Mouse (Mus musculus): ENCODE results near the gene Ceacam20. TPM values are rescaled to one million over a fixed set of nuclear protein-coding genes. Genes with fewer than 3 reads are reported as not detected.

Ceacam20 gene
- polyA plus RNA-seq, 1 experiment, result not detected

- H3K4me3 ChIP-seq (ENCODE audit: insufficient read depth, low read depth, low read length), result no peak overlapping the region
These were observed 27.9 kb upstream of the Ceacam20 start for GRCm38 (mm10) chr7:19937229-19937821.

GRCm38 (mm10) chr7:19939555-19940235, 25.5 kb upstream of the Ceacam20 start:
- Histone ChIP-seq H3K4me3 (ENCODE audit: insufficient read depth, low read depth, low read length) (no peak overlapping the region), H3K27ac (replicated peaks; ENCODE audit: low read depth, low read length) (no peak overlapping the region), H3K4me1 (ENCODE audit: control insufficient read depth, insufficient read depth, insufficient read length, low read length) (peaks cover 3% of the 10 kb centered on the region)

More at GRCm38 (mm10) chr7:19937229-19937821, 27.9 kb upstream of the Ceacam20 start:
- Histone ChIP-seq H3K27ac (replicated peaks; ENCODE audit: low read depth, low read length) (no peak overlapping the region), H3K4me1 (ENCODE audit: control insufficient read depth, insufficient read depth, insufficient read length, low read length) (peaks cover 3% of the 10 kb centered on the region)

GRCm38 (mm10) chr7:19940256-19940655, 25.0 kb upstream of the Ceacam20 start:
- no peak overlapping the region for H3K4me3 ChIP-seq (ENCODE audit: insufficient read depth, low read depth, low read length)
- no peak overlapping the region for H3K27ac ChIP-seq (replicated peaks; ENCODE audit: low read depth, low read length)
- peaks cover 3% of the 10 kb centered on the region for H3K4me1 ChIP-seq (ENCODE audit: control insufficient read depth, insufficient read depth, insufficient read length, low read length)

GRCm38 (mm10) chr7:19944709-19945108, 20.5 kb upstream of the Ceacam20 start:
- Histone ChIP-seq H3K4me1 (ENCODE audit: control insufficient read depth, insufficient read depth, insufficient read length, low read length) (peaks cover 3% of the 10 kb centered on the region), H3K27ac (replicated peaks; ENCODE audit: low read depth, low read length) (no peak overlapping the region), H3K4me3 (ENCODE audit: insufficient read depth, low read depth, low read length) (no peak overlapping the region)

DNA sequence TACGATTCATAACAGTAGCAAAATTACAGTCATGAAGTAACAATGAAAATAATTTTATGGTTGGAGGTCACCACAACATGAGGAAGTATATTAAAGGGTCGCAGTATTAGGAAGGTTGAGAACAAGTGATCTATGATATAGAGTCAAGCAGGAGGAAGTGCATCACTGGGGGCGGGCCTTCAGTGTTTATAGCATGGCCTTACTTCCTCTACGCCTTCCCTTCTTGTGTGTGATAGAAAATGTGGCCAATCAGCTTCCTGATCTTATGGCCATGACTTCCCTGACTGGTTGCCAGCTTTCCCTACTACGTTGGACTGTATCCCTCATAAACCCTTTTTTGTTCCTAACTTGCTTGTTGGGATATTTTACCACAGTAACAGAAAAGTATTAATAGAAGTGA, 20.0 kb upstream of the Ceacam20 start:
- Histone ChIP-seq H3K27ac (replicated peaks; ENCODE audit: low read depth, low read length) (no peak overlapping the region), H3K4me3 (ENCODE audit: insufficient read depth, low read depth, low read length) (no peak overlapping the region), H3K4me1 (ENCODE audit: control insufficient read depth, insufficient read depth, insufficient read length, low read length) (peaks cover 2% of the 10 kb centered on the region)

GRCm38 (mm10) chr7:19945821-19946515, 19.2 kb upstream of the Ceacam20 start:
- H3K27ac ChIP-seq (replicated peaks; ENCODE audit: low read depth, low read length), result no peak overlapping the region
- no peak overlapping the region for H3K4me3 ChIP-seq (ENCODE audit: insufficient read depth, low read depth, low read length)
- no peaks in the 10 kb centered on the region; the same call in 1 of the 2 replicates for H3K4me1 ChIP-seq (ENCODE audit: control insufficient read depth, insufficient read depth, insufficient read length, low read length)

DNA sequence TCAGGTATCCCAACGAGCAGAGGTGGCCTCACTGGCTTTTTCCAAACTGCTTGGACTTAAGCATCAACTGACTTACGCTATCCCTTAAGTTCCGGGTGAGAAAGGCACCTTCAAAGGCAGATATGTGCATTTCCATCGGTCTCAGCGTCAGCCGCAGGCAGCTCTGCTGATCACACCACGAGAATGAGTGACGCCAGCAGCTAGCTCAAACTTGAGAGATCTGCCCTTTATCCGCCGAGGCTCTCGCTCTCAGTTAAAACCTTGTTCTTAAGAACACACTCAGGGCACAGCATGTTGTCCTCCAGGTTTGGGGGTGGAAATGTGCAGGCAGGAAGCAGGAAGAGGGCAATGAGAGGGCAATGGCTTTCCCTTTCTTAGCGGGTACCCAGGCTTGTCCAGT, 16.3 kb upstream of the Ceacam20 start:
- Histone ChIP-seq H3K4me1 (ENCODE audit: control insufficient read depth, insufficient read depth, insufficient read length, low read length) (no peaks in the 10 kb centered on the region; the same call in 1 of the 2 replicates), H3K4me3 (ENCODE audit: insufficient read depth, low read depth, low read length) (no peak overlapping the region), H3K27ac (replicated peaks; ENCODE audit: low read depth, low read length) (no peak overlapping the region)

DNA sequence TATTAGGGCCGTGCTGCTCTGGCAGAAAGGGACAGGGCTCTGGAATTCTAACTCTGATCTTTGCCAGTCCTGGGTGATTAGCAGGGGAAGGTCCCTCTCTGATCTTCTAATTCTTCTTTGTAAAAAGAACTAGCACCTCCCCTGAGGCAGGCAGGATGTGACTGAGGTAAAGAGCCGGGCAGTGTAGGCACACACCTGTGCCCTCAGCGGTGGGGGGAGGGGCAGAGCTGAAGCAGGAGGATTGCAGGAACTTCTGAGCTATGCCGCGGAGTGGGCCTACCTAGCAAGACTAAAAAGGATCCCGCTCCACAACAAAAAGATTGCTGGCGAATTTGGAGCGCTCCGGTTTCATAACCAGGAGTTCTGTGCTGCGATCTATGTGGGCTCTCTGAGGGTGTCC, 15.2 kb upstream of the Ceacam20 start:
- H3K27ac ChIP-seq (replicated peaks; ENCODE audit: low read depth, low read length), result no peak overlapping the region
- no peak overlapping the region for H3K4me3 ChIP-seq (ENCODE audit: insufficient read depth, low read depth, low read length)
- no peaks in the 10 kb centered on the region for H3K4me1 ChIP-seq (ENCODE audit: control insufficient read depth, insufficient read depth, insufficient read length, low read length)

DNA sequence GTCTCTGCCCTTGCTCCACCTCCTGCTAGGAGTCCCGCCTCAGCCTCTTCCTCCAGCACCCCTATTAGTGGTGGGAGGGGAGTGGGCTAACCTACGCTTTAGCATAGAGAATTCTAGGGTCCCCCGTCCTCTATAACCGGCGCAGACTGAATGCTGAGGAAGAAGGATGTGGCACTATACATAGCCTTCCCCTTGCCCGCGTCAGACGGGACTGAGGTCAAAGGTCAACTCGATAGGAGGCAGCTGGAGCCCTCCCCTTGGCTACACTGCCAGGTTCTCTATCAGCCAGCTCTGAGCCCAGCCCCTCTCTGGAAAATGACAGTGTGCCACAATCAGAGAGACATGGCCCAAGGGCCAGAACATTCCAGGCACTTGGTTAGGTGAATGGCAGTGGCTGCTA, 14.6 kb upstream of the Ceacam20 start, which contains the start of gene Igsf23:
Igsf23 (minus strand) TSS at position 168 of the 400 bp plus-strand sequence.
- no peaks in the 10 kb centered on the region for H3K4me1 ChIP-seq (ENCODE audit: control insufficient read depth, insufficient read depth, insufficient read length, low read length)
- no peak within 1 kb of the TSS for H3K4me3 ChIP-seq (ENCODE audit: insufficient read depth, low read depth, low read length)
- no peak within 1 kb of the TSS for H3K27ac ChIP-seq (replicated peaks; ENCODE audit: low read depth, low read length)

DNA sequence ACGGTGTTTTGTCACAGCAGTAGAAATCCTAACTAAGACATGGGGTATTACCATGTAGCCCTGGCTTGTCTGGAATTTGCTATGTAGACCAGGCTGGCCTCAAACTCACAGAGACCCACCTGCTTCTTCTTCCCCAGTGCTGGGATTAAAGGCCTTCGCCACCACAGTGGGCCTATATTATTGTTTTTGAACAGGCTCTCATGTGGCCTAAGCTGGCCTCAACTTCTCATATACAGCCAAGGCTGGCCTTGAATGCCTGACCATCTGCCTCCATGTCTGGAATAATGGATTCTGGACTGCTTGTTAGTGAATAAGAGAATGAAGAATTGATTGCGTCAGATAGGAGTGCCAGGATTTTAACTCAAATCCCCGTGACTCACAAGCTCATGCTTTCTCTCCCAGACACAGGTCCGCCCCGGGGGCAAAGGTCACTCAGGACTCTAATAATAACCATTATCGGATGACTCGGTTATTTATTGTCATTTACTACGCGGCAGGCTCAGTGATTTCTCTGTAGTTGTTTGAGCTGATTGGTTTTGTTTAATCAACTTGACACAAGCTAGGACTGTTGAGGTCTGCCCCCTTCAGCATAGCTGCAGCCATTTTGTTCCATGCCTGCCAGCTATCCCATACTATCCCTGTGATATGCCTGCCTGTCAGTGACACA, 12.8 kb upstream of the Ceacam20 start:
- Histone ChIP-seq H3K4me1 (ENCODE audit: control insufficient read depth, insufficient read depth, insufficient read length, low read length) (no peaks in the 10 kb centered on the region), H3K4me3 (ENCODE audit: insufficient read depth, low read depth, low read length) (no peak overlapping the region), H3K27ac (replicated peaks; ENCODE audit: low read depth, low read length) (no peak overlapping the region)

DNA sequence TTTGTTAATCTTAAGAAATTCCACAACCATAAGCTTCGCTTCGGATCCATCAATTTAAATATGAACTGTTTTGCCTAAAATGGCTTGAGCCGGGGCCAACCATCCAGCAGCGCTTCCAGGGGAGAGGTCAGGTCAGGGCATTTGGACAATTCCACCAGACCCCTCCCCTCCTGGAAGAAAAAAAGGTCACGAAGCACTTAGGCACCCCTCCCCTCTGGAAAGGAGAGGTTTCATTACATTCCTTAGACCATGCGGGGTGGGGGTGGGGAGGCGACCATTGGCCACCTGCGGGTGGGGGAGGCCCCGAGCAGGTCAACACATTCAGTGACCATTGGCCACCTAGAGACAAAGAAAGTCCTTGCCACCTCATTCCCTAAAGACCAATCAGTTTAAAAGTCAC, 12.2 kb upstream of the Ceacam20 start:
- Histone ChIP-seq H3K4me3 (ENCODE audit: insufficient read depth, low read depth, low read length) (no peak overlapping the region), H3K27ac (replicated peaks; ENCODE audit: low read depth, low read length) (no peak overlapping the region), H3K4me1 (ENCODE audit: control insufficient read depth, insufficient read depth, insufficient read length, low read length) (no peaks in the 10 kb centered on the region)

GRCm38 (mm10) chr7:19955861-19956260, 9.4 kb upstream of the Ceacam20 start:
- Histone ChIP-seq H3K4me1 (ENCODE audit: control insufficient read depth, insufficient read depth, insufficient read length, low read length) (no peaks in the 10 kb centered on the region), H3K4me3 (ENCODE audit: insufficient read depth, low read depth, low read length) (no peak overlapping the region), H3K27ac (replicated peaks; ENCODE audit: low read depth, low read length) (no peak overlapping the region)

DNA sequence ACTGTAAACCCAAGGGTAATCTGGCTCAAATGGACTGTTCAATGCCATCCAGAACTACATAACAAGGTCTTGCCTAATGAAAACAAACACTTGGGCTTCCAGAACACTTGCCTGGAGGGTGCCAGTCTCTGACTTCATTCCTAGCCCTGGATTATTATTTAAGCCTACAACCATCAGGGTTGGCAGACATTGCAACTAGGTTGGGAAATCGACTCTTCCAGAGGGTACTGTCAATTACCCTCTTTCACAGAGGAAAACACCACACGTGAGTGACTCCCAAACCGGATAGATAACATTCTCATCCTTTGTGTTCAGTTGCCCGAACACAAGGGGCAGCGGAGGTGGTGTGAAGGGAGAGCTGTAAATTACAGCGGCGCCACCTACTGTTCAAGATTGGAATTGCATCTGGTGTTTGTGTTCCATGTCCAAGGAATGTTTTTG, 8.9 kb upstream of the Ceacam20 start:
- H3K27ac ChIP-seq (replicated peaks; ENCODE audit: low read depth, low read length), result no peak overlapping the region
- H3K4me1 ChIP-seq (ENCODE audit: control insufficient read depth, insufficient read depth, insufficient read length, low read length), result no peaks in the 10 kb centered on the region
- no peak overlapping the region for H3K4me3 ChIP-seq (ENCODE audit: insufficient read depth, low read depth, low read length)

DNA sequence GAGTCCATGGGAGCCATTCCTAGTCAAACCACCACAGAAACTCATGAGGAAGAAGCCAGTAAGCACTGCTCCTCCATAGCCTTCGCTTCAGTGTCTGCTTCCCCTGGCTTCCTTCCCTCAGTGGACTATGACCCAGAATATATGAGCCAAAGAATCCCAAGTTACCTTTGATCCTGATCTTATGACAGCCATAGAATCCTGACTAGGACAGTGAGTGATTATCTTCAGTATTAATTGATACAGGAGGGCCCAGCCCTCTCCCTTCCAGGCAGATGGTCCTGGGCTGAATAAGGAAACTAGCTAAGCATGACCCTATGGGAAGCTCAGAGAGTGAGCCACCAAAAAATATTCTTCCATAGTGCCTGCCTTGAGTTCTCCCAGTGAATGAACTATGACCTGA, 2.8 kb upstream of the Ceacam20 start:
- H3K4me3 ChIP-seq (ENCODE audit: insufficient read depth, low read depth, low read length), result no peak overlapping the region
- H3K27ac ChIP-seq (replicated peaks; ENCODE audit: low read depth, low read length), result no peak overlapping the region
- no peaks in the 10 kb centered on the region for H3K4me1 ChIP-seq (ENCODE audit: control insufficient read depth, insufficient read depth, insufficient read length, low read length)

DNA sequence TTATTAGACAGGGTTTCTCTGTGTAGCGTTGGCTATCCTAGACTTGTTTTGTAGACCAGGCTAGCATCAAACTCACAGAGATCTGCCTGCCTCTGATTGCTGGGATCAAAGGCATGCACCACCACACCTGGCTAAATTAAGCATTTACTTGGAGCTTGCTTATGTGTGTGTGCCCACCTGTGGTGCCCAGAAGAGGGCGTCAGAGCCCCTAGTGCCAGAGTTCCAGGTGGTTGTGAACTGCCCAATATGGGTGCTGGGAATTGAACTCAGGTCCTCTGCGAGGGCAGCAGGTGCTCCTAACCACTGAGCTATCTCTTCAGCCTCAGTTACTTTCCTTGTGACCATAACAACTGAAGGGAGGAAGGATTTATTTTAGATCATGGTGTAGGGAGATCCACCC, 3.9 kb downstream of the Ceacam20 start:
- no peaks in the 10 kb centered on the region for H3K4me1 ChIP-seq (ENCODE audit: control insufficient read depth, insufficient read depth, insufficient read length, low read length)
- H3K4me3 ChIP-seq (ENCODE audit: insufficient read depth, low read depth, low read length), result no peak overlapping the region
- no peak overlapping the region for H3K27ac ChIP-seq (replicated peaks; ENCODE audit: low read depth, low read length)

All from brown adipose tissue, adult 24 weeks (tissue).